Mouse (Mus musculus) ovary, adult 2 months (tissue): Measurements from ENCODE around the gene Cideb. TPM values are rescaled to one million over a fixed set of nuclear protein-coding genes. Genes with fewer than 3 reads are reported as not detected.

ENCODE experiments used
- polyA plus RNA-seq: library from polyadenylated mRNA; depleted of rRNA; stranded (reverse); fragments of >200 nt; gene quantifications from 2 replicates; pipeline ENCODE4 v1.2.3, GENCODE M21; 2012; rRNA removed

Gene Cideb
- polyA plus RNA-seq, result 1.9 TPM in 2 replicates

GRCm38 (mm10) chr14:55758363-55758784 is at the start of gene Cideb:
TSS of gene Cideb (minus strand) at chr14:55758458.

GRCm38 (mm10) chr14:55788256-55789050 is 30.2 kb upstream of the Cideb start, which contains the start of gene Ripk3:
TSS of gene Ripk3 (minus strand) at chr14:55788865.

GRCm38 (mm10) chr14:55783958-55784235 is 25.6 kb upstream of the Cideb start, which contains the start of gene Adcy4:
TSS of gene Adcy4 (minus strand) at chr14:55784095.

GRCm38 (mm10) chr14:55765696-55766095 is 7.4 kb upstream of the Cideb start, which contains the start of gene Ltb4r1:
TSS of gene Ltb4r1 (plus strand) at chr14:55765962.

GRCm38 (mm10) chr14:55761163-55761562 is 2.9 kb upstream of the Cideb start, which contains the start of gene Ltb4r2:
TSS of gene Ltb4r2 (plus strand) at chr14:55761428.

GRCm38 (mm10) chr14:55745180-55745860 is 12.9 kb downstream of the Cideb start, which contains the start of the genes Dhrs1 and Nop9:
TSS of gene Dhrs1 (minus strand) at chr14:55745690.
TSS of gene Nop9 (plus strand) at chr14:55745693.

GRCm38 (mm10) chr14:55721700-55722437 is 36.4 kb downstream of the Cideb start, which contains the start of gene Rabggta:
TSS of gene Rabggta (minus strand) at chr14:55722263.

GRCm38 (mm10) chr14:55713729-55714122 is 44.5 kb downstream of the Cideb start, which contains the start of gene Tgm1:
TSS of gene Tgm1 (minus strand) at chr14:55713926.

Other genes with a start within 250 kb of the Cideb start
- gene Cpne6, start 248.0 kb downstream of the Cideb start, polyA plus RNA-seq, result 0.11 and 0.29 TPM in 2 replicates
- 0.25 and 0.51 TPM in 2 replicates for gene Nrl, start 233.5 kb downstream of the Cideb start, polyA plus RNA-seq
- gene Pck2, start 218.2 kb downstream of the Cideb start, polyA plus RNA-seq, result 114 and 117 TPM in 2 replicates
- 107 and 112 TPM in 2 replicates for gene Dcaf11, start 198.5 kb downstream of the Cideb start, polyA plus RNA-seq
- 1.3 and 2.9 TPM in 2 replicates for gene A730061H03Rik, start 198.1 kb downstream of the Cideb start, polyA plus RNA-seq
- 1.9 and 2.0 TPM in 2 replicates for gene Fitm1, start 182.8 kb downstream of the Cideb start, polyA plus RNA-seq
- 58.3 and 96.0 TPM in 2 replicates for gene Psme1, start 180.3 kb downstream of the Cideb start, polyA plus RNA-seq
- gene Emc9, start 173.2 kb downstream of the Cideb start, polyA plus RNA-seq, result 19.9 and 28.3 TPM in 2 replicates
- 46.8 and 51.0 TPM in 2 replicates for gene Psme2, start 167.3 kb downstream of the Cideb start, polyA plus RNA-seq
- gene Rnf31, start 166.8 kb downstream of the Cideb start, polyA plus RNA-seq, result 42.3 and 49.7 TPM in 2 replicates
- gene Irf9, start 154.9 kb downstream of the Cideb start, polyA plus RNA-seq, result 65.1 and 79.5 TPM in 2 replicates
- gene Rec8, start 140.4 kb downstream of the Cideb start, polyA plus RNA-seq, result 6.2 and 9.8 TPM in 2 replicates
- gene Ipo4, start 122.5 kb downstream of the Cideb start, polyA plus RNA-seq, result 164 and 192 TPM in 2 replicates
- gene Gm49378, start 120.6 kb downstream of the Cideb start, polyA plus RNA-seq, result 26.7 and 33.9 TPM in 2 replicates
- gene Tm9sf1, start 114.7 kb downstream of the Cideb start, polyA plus RNA-seq, result 122 and 137 TPM in 2 replicates
- 0.90 and 1.4 TPM in 2 replicates for gene Tssk4, start 108.3 kb downstream of the Cideb start, polyA plus RNA-seq
- gene Mdp1, start 98.0 kb downstream of the Cideb start, polyA plus RNA-seq, result 16.1 and 21.4 TPM in 2 replicates
- gene Gmpr2, start 86.5 kb downstream of the Cideb start, polyA plus RNA-seq, result 13.6 and 17.9 TPM in 2 replicates
- gene Nedd8, start 86.3 kb downstream of the Cideb start, polyA plus RNA-seq, result 199 and 293 TPM in 2 replicates
- 10.7 and 14.9 TPM in 2 replicates for gene Tinf2, start 76.6 kb downstream of the Cideb start, polyA plus RNA-seq
- gene Tgm1, start 44.5 kb downstream of the Cideb start, polyA plus RNA-seq, result 1.5 and 1.9 TPM in 2 replicates
- gene Rabggta, start 36.2 kb downstream of the Cideb start, polyA plus RNA-seq, result 47.9 and 58.1 TPM in 2 replicates
- gene Dhrs1, start 12.8 kb downstream of the Cideb start, polyA plus RNA-seq, result 42.0 and 65.0 TPM in 2 replicates
- 14.0 and 19.1 TPM in 2 replicates for gene Nop9, start 12.8 kb downstream of the Cideb start, polyA plus RNA-seq
- gene Ltb4r2, start 3.0 kb upstream of the Cideb start, polyA plus RNA-seq, result 0.84 and 1.5 TPM in 2 replicates
- 2.2 and 2.8 TPM in 2 replicates for gene Ltb4r1, start 7.5 kb upstream of the Cideb start, polyA plus RNA-seq
- gene Adcy4, start 25.6 kb upstream of the Cideb start, polyA plus RNA-seq, result 16.8 and 28.3 TPM in 2 replicates
- 9.8 and 12.0 TPM in 2 replicates for gene Ripk3, start 30.4 kb upstream of the Cideb start, polyA plus RNA-seq
- gene Nfatc4, start 64.7 kb upstream of the Cideb start, polyA plus RNA-seq, result 48.6 and 49.5 TPM in 2 replicates
- 16.1 and 17.4 TPM in 2 replicates for gene Nynrin, start 95.6 kb upstream of the Cideb start, polyA plus RNA-seq
- 0.63 and 0.67 TPM in 2 replicates for gene Cbln3, start 125.9 kb upstream of the Cideb start, polyA plus RNA-seq
- gene Khnyn, start 126.5 kb upstream of the Cideb start, polyA plus RNA-seq, result 21.0 and 21.5 TPM in 2 replicates
- gene Sdr39u1, start 141.8 kb upstream of the Cideb start, polyA plus RNA-seq, result 44.7 and 46.6 TPM in 2 replicates
- gene Cma1, start 186.2 kb upstream of the Cideb start, polyA plus RNA-seq, result 2.2 and 2.7 TPM in 2 replicates
- not detected in 2 replicates for gene Cma2, start 192.5 kb upstream of the Cideb start, polyA plus RNA-seq